19 mouse cellular contexts compared by ENCODE assay signal in genomic region chr14:73416511-73416910, GRCm38 (mm10). TPM values are rescaled to one million over a fixed set of nuclear protein-coding genes. Genes with fewer than 3 reads are reported as not detected.
DNase-seq lines count a peak whose midpoint lies in the region; ATAC-seq and TF ChIP-seq lines count a peak whose summit lies in the region.
"Had no signal": no experiment of that assay in that cellular context is flagged by ENCODE, and none has a peak within 500 bp of the region (broad histone marks: within the 10 kb centered on the region; RNA-seq: fewer than 3 reads in every experiment).

No protein-coding gene starts in this region.

- WGBS in embryonic facial prominence, embryonic 15.5 days, result 78% methylated on average over 5 of the region's 5 CpGs
- 81% methylated on average over 5 of the region's 5 CpGs for WGBS in limb, embryonic 14.5 days
- 86% methylated on average over 5 of the region's 5 CpGs for WGBS in kidney, embryonic 16.5 days

- no peak overlapping the region for H3K4me2 ChIP-seq in embryonic facial prominence, embryonic 15.5 days (replicated peaks)
- H3K4me2 ChIP-seq in limb, embryonic 14.5 days (replicated peaks; ENCODE audit: low read depth, low read length, severe bottlenecking), result no peak overlapping the region
- no peak overlapping the region for H3K4me2 ChIP-seq in kidney, embryonic 16.5 days (replicated peaks; ENCODE audit: low read depth, low read length)
- H3K4me2 ChIP-seq: hindbrain, embryonic 13.5 days; midbrain, embryonic 15.5 days; neural tube, embryonic 15.5 days had no signal

- no peak for ATAC-seq in embryonic facial prominence, embryonic 15.5 days (ENCODE audit: insufficient number of reproducible peaks, low FRiP score, low TSS enrichment, low read depth)
- ATAC-seq in limb, embryonic 14.5 days (ENCODE audit: low FRiP score, low read depth), result no peak
- ATAC-seq in kidney, embryonic 16.5 days (ENCODE audit: low FRiP score, low TSS enrichment), result no peak
- ATAC-seq: forebrain, embryonic 16.5 days; liver, postnatal 0 days; midbrain, embryonic 15.5 days had no signal

- H3K27me3 ChIP-seq in embryonic facial prominence, embryonic 15.5 days, result no peaks in the 10 kb centered on the region
- H3K27me3 ChIP-seq in limb, embryonic 14.5 days (ENCODE audit: control insufficient read depth, insufficient read depth, low read length), result no peaks in the 10 kb centered on the region
- no peaks in the 10 kb centered on the region for H3K27me3 ChIP-seq in kidney, embryonic 16.5 days (ENCODE audit: insufficient read depth, low read length)
- H3K27me3 ChIP-seq: hindbrain, embryonic 13.5 days; midbrain, embryonic 15.5 days; neural tube, embryonic 15.5 days had no signal

- peak; percentile 34 for DNase-seq in CD4-positive, CD25-positive, alpha-beta regulatory T cell, adult 2 months (ENCODE audit: low read depth, low spot score)
- peak; percentile 23 for DNase-seq in R1 (ENCODE audit: low read depth, low spot score)
- no peak for DNase-seq in limb, embryonic 14.5 days (ENCODE audit: low spot score)
- DNase-seq in thymus, postnatal 4 days, result no peak
- no peak for DNase-seq in urinary bladder, postnatal 25 days (ENCODE audit: low spot score)
- DNase-seq: cerebellum, adult 9-10 months; kidney, adult 11 months; kidney, postnatal 14 days; liver, postnatal 0 days; lung, postnatal 10 days; right cerebral cortex, postnatal 25 days had no signal

- no peaks in the 10 kb centered on the region for H3K36me3 ChIP-seq in embryonic facial prominence, embryonic 15.5 days
- no peaks in the 10 kb centered on the region for H3K36me3 ChIP-seq in limb, embryonic 14.5 days (ENCODE audit: control insufficient read depth, insufficient read depth, low read length)
- H3K36me3 ChIP-seq in kidney, embryonic 16.5 days (ENCODE audit: insufficient read depth, low read length), result no peaks in the 10 kb centered on the region
- H3K36me3 ChIP-seq: G1E; heart, embryonic 10.5 days; hindbrain, embryonic 13.5 days; midbrain, embryonic 15.5 days; neural tube, embryonic 15.5 days had no signal

- TF ChIP-seq POLR2A in limb, embryonic 14.5 days (IDR thresholded peaks at IDR 0.05; ENCODE audit: borderline replicate concordance, extremely low read depth, insufficient read depth, insufficient read length), result no peak

- H3K9me3 ChIP-seq in embryonic facial prominence, embryonic 15.5 days (replicated peaks), result no peaks in the 10 kb centered on the region
- no peaks in the 10 kb centered on the region for H3K9me3 ChIP-seq in limb, embryonic 14.5 days (ENCODE audit: control insufficient read depth, low read length)
- H3K9me3 ChIP-seq in kidney, embryonic 16.5 days (ENCODE audit: low read length), result no peaks in the 10 kb centered on the region
- H3K9me3 ChIP-seq: G1E; heart, embryonic 10.5 days; hindbrain, embryonic 13.5 days; midbrain, embryonic 15.5 days; neural tube, embryonic 15.5 days had no signal

- peak overlapping the region; percentile 39; the same call in 1 of the 2 replicates for H3K27ac ChIP-seq in embryonic facial prominence, embryonic 15.5 days (replicated peaks)
- H3K27ac ChIP-seq in limb, embryonic 14.5 days (replicated peaks; ENCODE audit: low read depth, low read length), result peak overlapping the region; percentile 55; the same call in 1 of the 2 replicates
- no peak overlapping the region for H3K27ac ChIP-seq in kidney, embryonic 16.5 days (ENCODE audit: low read length)
- H3K27ac ChIP-seq: heart, embryonic 10.5 days; hindbrain, embryonic 13.5 days; midbrain, embryonic 15.5 days; neural tube, embryonic 15.5 days had no signal

- no peak overlapping the region for H3K9ac ChIP-seq in embryonic facial prominence, embryonic 15.5 days
- H3K9ac ChIP-seq in limb, embryonic 14.5 days (ENCODE audit: low read depth, low read length, severe bottlenecking), result no peak overlapping the region
- no peak overlapping the region for H3K9ac ChIP-seq in kidney, embryonic 16.5 days (replicated peaks; ENCODE audit: low read length)
- H3K9ac ChIP-seq: hindbrain, embryonic 13.5 days; liver, postnatal 0 days; midbrain, embryonic 15.5 days; neural tube, embryonic 15.5 days had no signal

- no peak overlapping the region for H3K4me3 ChIP-seq in embryonic facial prominence, embryonic 15.5 days (replicated peaks)
- H3K4me3 ChIP-seq in limb, embryonic 14.5 days (replicated peaks; ENCODE audit: low read length), result no peak overlapping the region
- H3K4me3 ChIP-seq in kidney, embryonic 16.5 days (ENCODE audit: low read length), result no peak overlapping the region
- H3K4me3 ChIP-seq: heart, embryonic 10.5 days; hindbrain, embryonic 13.5 days; midbrain, embryonic 15.5 days; neural tube, embryonic 15.5 days had no signal

- H3K4me1 ChIP-seq in embryonic facial prominence, embryonic 15.5 days, result peaks cover 11% of the 10 kb centered on the region; the same call in 1 of the 2 replicates
- H3K4me1 ChIP-seq in limb, embryonic 14.5 days (ENCODE audit: control insufficient read depth, insufficient read depth, low read length), result peaks cover 14% of the 10 kb centered on the region
- H3K4me1 ChIP-seq in kidney, embryonic 16.5 days (ENCODE audit: insufficient read depth, low read length), result no peaks in the 10 kb centered on the region

RNA-seq across cellular contexts. Expression of gene Itm2b, which starts 31.4 kb away (rescaled TPM):
- polyA plus RNA-seq in embryonic facial prominence, embryonic 15.5 days (2015; fragmentation: Nextera tagmentation; extraction: Ambion mirVana), result 1,155 and 1,174 TPM in 2 replicates
- 511 and 533 TPM in 2 replicates for polyA plus RNA-seq in limb, embryonic 14.5 days (2012; rRNA removed)
- polyA plus RNA-seq in limb, embryonic 14.5 days (2014; fragmentation: Nextera tagmentation; extraction: Ambion mirVana), result 971 and 997 TPM in 2 replicates
- polyA plus RNA-seq in kidney, embryonic 16.5 days (2015; fragmentation: Nextera tagmentation; extraction: Ambion mirVana), result 1,091 and 1,137 TPM in 2 replicates

Comparison
In these comparisons a context has a peak if more than half of its experiments do, and no peak if none do; other contexts are left out.
1. DNase-seq: peak in CD4-positive, CD25-positive, alpha-beta regulatory T cell, adult 2 months (single experiment) and R1 (single experiment); none in limb, embryonic 14.5 days (single experiment), thymus, postnatal 4 days (single experiment) and urinary bladder, postnatal 25 days (single experiment).